Mouse (Mus musculus): ENCODE measurements at regions not wholly inside any gene's neighbourhood (a gene's known extent, or its start where the extent isn't known, plus 50 kb on each side); places are given as distances from the start of the nearest gene placed in this dataset.

GRCm38 (mm10) chr12:16185976-16186515 is 369.3 kb upstream of the Trib2 start:
- no peak for DNase-seq

GRCm38 (mm10) chr12:16185431-16185923 is 368.8 kb upstream of the Trib2 start:
- DNase-seq: no peak

DNA sequence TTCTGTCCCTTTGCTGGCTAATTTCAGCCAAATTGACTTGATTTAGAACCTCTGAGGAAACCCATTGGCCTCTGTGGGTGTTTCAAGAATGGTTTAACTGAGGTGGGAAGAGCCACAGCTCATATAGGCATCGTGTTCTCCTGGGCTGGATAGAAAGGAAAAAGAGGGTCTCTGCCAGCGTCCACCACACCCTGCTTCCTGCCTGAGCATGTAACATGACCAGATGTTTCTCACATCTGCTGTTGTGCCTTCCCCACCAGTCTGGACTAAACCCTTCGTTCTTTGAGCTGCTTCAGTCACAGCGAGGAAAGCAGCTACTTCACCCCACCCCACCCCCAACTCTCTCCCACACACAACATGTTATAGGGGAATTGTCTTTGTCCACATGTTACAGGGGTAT is 366.3 kb upstream of the Trib2 start:
- DNase-seq: no peak

- DNase-seq: no peak
Measured at GRCm38 (mm10) chr12:16181599-16181998, 364.9 kb upstream of the Trib2 start.

GRCm38 (mm10) chr12:16179897-16180296 is 363.2 kb upstream of the Trib2 start:
- DNase-seq: no peak

GRCm38 (mm10) chr12:16176326-16176725 is 359.6 kb upstream of the Trib2 start:
- DNase-seq: no peak

GRCm38 (mm10) chr12:16172176-16172575 is 355.5 kb upstream of the Trib2 start:
- DNase-seq: no peak

GRCm38 (mm10) chr12:16171636-16172035 is 354.9 kb upstream of the Trib2 start:
- no peak for DNase-seq

GRCm38 (mm10) chr12:16169781-16170535 is 353.2 kb upstream of the Trib2 start:
- no peak for DNase-seq

GRCm38 (mm10) chr12:16167793-16168343 is 351.1 kb upstream of the Trib2 start:
- DNase-seq: no peak

DNA sequence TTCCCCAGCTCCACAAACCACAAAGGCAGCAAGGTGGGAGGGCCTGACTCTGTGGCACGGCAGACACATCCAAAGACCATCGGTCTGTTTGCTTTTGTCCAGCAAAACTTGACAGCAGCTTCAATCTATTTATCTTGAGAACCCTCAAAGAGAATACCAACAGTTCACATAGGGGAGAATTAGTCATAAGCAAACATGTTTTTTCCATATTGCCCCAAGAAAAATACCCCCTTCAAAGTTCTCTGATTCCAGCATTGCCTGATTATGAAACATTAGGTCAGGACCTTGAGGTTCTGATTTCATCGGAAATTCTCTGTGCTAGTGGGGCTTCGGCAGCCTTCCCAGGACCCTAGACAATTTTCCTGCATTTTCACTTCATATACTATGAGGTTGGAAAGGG is 348.4 kb upstream of the Trib2 start:
- DNase-seq: no peak

DNA sequence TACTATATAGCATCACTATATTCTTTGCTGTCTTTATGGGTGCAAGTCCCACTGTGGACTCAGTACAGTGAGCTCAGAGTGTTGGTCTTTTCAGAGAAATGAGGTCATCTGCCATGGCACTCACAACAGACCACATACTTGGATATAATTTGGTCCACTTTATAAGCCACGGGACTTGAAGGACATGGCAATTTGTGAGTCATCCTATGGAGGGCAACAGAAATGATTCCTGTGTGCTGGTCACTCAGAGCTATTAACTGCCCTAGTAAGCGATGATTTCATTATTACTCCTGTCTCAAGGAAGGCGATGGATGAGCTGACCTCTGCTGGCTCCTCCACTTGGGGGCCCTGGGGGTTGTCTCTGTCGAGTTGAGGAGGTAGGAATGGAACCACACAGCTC is 345.2 kb upstream of the Trib2 start:
- no peak for DNase-seq

DNA sequence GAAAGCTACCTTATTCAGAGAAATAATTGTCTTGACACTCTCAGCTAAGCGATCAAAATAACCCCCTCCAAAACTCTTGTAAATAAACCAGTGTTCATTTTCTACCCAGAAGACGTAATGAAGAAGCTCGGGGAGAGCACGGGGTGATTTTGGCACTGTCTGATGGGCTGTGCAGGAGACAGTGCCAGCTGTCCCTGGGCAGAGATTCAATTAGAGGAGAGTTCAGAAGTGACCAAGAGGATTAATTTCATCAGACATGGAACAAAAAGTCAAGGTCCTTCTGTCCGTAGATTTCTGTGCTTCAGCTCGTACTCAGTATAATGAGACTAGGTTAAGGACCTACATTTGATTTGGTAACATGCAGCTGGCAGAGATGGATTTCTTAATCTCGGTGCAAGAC is 341.2 kb upstream of the Trib2 start:
- DNase-seq: no peak

DNA sequence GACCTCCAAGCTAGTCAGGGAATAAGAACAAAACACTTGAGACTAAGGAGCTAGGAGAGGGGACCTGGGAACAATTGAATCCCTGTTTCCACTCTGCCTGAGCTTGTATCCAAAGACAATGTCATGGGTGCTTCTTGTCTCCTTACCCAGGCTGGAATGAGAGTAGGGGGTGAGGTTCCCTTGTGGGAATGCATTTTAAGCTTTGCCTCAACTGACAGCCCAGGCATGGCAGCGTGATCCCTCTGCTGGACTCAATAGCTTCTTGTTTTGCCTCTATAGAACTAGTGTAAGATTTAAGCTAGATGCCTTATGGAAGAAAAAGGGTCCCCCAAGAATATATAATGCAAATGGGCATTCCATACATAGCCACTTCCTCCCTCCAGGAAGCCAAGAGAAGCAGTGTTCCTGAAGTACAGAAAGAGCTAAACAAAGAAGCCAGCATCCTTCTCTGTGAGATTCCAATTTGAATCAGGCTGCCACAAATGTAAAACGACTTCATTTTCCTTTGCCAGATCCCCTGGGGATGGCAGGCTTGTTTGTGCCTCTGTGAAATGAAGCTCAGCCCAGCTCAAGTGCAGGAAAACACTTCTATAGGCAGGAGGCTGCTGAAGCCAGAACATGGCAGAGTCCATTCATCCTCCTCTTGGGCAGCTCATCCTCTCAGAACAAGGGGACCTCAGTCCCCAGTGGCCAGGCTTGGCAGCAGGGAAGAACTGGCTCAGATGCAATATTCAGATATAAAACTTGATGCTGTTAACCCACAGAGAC is 339.3 kb upstream of the Trib2 start:
- no peak for DNase-seq

DNA sequence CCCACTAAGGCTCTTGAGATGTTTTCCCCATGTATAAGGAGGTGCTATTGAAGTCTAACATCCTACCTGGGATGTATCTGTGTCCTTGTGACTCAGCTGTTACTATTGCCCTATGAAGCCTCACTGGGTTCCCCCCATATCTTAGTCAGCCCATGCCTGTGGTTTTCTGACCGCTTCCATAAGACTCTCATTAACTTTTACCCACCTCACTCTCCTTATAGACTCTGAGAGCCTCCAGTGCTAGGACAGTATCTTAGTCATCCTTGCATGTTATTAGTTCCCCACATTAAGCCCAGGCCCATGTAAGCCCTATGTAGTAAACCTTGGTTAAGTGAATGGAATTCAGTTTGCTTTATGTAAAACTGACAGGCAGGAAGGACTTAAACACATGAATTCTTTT is 337.5 kb upstream of the Trib2 start:
- DNase-seq: no peak

DNA sequence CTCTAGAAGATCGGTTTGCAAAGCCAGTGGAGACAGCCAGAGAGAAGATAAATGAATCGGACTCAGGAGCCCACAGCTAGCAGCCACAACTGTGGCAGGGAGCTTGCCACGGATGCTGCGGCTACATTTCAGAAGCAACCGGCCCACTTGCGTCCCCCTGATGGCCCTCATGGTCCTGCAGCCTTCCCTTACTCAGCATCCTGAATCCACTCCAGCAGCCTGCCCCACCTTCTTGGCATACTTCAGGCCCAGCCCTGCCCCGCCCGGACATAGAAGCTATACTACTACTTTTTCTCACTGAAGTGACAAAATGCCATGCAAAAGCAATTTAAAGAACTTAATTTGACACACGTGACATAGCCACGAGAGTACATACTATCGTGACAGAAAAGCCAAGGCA is 335.4 kb upstream of the Trib2 start:
- DNase-seq: no peak

DNA sequence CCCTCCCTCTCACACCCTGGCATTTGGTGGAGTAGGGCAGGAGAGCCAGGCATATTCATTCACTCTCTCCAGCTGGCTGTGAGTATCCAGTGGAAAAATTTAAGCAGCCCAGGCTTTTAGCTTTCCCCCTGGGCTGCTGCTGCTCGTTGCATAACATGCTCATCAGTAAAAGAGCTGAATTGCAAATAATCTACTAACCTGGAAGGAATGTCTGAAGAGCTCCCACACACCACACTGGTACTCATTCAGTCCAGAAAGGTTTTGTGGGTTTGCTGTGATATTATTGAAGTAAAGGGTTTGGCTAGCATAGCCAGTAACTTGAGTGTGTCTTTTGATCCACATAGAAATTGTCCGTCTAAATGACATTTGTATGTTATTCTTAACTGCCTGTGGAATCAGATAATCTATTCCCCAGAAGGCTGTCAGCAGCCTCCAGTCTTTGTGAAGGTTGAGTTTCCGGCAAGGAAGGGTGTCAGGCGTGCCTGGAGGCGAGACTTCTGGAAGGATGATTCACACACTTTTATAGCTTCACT is 334.5 kb upstream of the Trib2 start:
- peak; percentile 86 for DNase-seq

DNA sequence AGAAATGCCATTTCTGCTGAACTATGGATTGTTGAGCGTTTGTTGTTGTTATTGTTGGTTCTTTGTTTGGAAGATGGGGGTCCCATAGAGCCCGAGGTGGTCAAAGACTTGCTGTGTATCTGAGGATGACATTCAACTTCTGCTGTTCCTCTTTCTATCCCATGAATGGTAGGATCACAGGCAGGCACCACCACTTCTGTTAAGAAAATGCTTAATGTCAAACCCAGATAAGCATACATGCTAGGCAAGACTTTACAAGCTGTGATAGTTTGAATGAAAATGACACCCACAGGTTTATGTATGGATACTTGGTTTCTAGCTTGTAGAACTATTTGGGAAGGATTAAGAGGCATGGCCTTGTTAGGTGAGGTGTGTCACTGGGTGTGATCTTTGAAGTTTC is 330.2 kb upstream of the Trib2 start:
- DNase-seq: no peak

GRCm38 (mm10) chr12:16145621-16146020 is 328.9 kb upstream of the Trib2 start:
- DNase-seq: peak; percentile 88

GRCm38 (mm10) chr12:16141193-16141592 is 324.5 kb upstream of the Trib2 start:
- peak; percentile 22 for DNase-seq

- no peak for DNase-seq
Measured at GRCm38 (mm10) chr12:16140511-16141110, 323.9 kb upstream of the Trib2 start.

DNA sequence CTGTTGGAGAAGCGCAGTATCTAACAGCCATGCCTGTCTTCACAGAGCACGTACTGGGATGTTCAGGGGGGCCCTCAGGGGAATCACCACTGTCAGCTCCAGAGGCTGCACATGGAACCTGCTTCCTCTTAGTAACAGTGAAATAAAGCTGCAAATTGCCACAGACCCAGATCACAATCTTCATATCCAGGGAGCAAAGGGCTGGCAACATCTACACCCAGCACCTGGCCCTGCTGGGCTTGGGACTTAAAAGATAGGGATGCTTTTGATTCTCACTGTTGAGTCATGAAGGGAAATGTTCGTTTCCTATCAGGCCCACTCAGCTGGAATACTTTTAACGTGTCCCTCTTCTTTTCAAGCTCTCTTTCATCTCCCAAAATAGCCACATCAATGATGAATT is 322.4 kb upstream of the Trib2 start:
- DNase-seq: no peak

DNA sequence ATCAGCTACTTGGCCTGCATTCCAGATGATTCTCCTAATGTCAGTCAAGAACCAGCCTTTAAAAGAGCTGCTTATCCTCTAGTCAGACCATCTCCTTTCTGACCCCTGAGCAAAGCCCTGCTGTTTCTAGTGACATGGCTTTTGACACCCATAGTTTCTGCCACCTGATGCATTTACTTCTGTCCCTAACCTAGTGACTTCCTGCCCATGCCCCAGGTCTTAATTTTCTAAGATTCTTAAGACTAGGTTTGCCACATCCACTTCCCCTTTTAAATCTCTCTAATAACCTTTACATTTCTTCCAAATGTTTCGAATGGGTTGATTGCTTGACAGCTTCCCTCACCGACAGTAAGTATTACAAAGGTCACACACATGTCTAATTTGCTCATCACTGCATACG is 321.1 kb upstream of the Trib2 start:
- no peak for DNase-seq

Data from right cerebral cortex, adult 18-20 months (tissue).